Mouse (Mus musculus): ENCODE measurements at regions not wholly inside any gene's neighbourhood (a gene's known extent, or its start where the extent isn't known, plus 50 kb on each side); places are given as distances from the start of the nearest gene placed in this dataset.

GRCm38 (mm10) chr4:131577571-131577970 is 260.5 kb downstream of the Ptpru start:
- H3K4me2 ChIP-seq (replicated peaks; ENCODE audit: low read depth, low read length, severe bottlenecking), result no peak overlapping the region
- no peaks in the 10 kb centered on the region for H3K4me1 ChIP-seq (ENCODE audit: control insufficient read depth, insufficient read depth, low read length)
- no peak overlapping the region for H3K4me3 ChIP-seq (replicated peaks; ENCODE audit: low read length)
- no peak for DNase-seq (ENCODE audit: low spot score)
- no peak for TF ChIP-seq POLR2A (IDR thresholded peaks at IDR 0.05; ENCODE audit: borderline replicate concordance, extremely low read depth, insufficient read depth, insufficient read length)
- H3K27me3 ChIP-seq (ENCODE audit: control insufficient read depth, insufficient read depth, low read length), result no peaks in the 10 kb centered on the region
- no peaks in the 10 kb centered on the region for H3K9me3 ChIP-seq (ENCODE audit: control insufficient read depth, low read length)
- ATAC-seq (ENCODE audit: low FRiP score, low read depth), result no peak
- no peaks in the 10 kb centered on the region for H3K36me3 ChIP-seq (ENCODE audit: control insufficient read depth, insufficient read depth, low read length)
- 64% methylated on average over 4 of the region's 4 CpGs for WGBS
- no peak overlapping the region for H3K27ac ChIP-seq (replicated peaks; ENCODE audit: low read depth, low read length)
- H3K9ac ChIP-seq (ENCODE audit: low read depth, low read length, severe bottlenecking), result no peak overlapping the region

- WGBS, result 53% methylated on average over 3 of the region's 3 CpGs
These were observed 252.1 kb downstream of the Ptpru start for GRCm38 (mm10) chr4:131585946-131586345.

DNA sequence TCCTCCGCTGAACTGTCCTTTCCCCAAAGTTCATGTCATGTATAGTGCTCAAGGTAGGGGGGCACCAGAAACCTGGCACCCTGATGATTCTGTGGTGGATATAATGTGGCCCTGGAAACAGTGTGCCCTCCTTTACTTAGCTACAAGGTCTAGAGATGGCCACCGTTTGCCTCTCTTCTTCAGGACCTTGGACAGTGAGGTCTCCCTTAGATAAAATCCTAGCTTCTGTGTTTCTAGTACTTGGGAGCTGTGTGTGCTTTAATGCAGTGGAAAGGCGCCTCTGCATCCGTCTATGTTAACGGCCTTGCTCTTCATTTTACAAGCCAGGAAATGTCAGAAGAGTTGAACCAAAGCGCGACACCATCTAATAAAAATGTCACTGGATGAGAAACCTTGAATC is 250.6 kb downstream of the Ptpru start:
- Histone ChIP-seq H3K9me3 (ENCODE audit: control insufficient read depth, low read length) (no peaks in the 10 kb centered on the region), H3K36me3 (ENCODE audit: control insufficient read depth, insufficient read depth, low read length) (no peaks in the 10 kb centered on the region), H3K27ac (replicated peaks; ENCODE audit: low read depth, low read length) (no peak overlapping the region), H3K4me1 (ENCODE audit: control insufficient read depth, insufficient read depth, low read length) (no peaks in the 10 kb centered on the region), H3K27me3 (ENCODE audit: control insufficient read depth, insufficient read depth, low read length) (no peaks in the 10 kb centered on the region), H3K4me3 (replicated peaks; ENCODE audit: low read length) (no peak overlapping the region), H3K4me2 (replicated peaks; ENCODE audit: low read depth, low read length, severe bottlenecking) (no peak overlapping the region), H3K9ac (ENCODE audit: low read depth, low read length, severe bottlenecking) (no peak overlapping the region)
- 46% methylated on average over 7 of the region's 7 CpGs for WGBS
- TF ChIP-seq POLR2A (IDR thresholded peaks at IDR 0.05; ENCODE audit: borderline replicate concordance, extremely low read depth, insufficient read depth, insufficient read length), result no peak
- peak; percentile 44 for DNase-seq (ENCODE audit: low spot score)
- ATAC-seq (ENCODE audit: low FRiP score, low read depth), result no peak

More at GRCm38 (mm10) chr4:131585946-131586345, 252.1 kb downstream of the Ptpru start:
- TF ChIP-seq POLR2A (IDR thresholded peaks at IDR 0.05; ENCODE audit: borderline replicate concordance, extremely low read depth, insufficient read depth, insufficient read length), result no peak
- Histone ChIP-seq H3K27me3 (ENCODE audit: control insufficient read depth, insufficient read depth, low read length) (no peaks in the 10 kb centered on the region), H3K4me2 (replicated peaks; ENCODE audit: low read depth, low read length, severe bottlenecking) (no peak overlapping the region), H3K9me3 (ENCODE audit: control insufficient read depth, low read length) (no peaks in the 10 kb centered on the region), H3K36me3 (ENCODE audit: control insufficient read depth, insufficient read depth, low read length) (no peaks in the 10 kb centered on the region), H3K4me1 (ENCODE audit: control insufficient read depth, insufficient read depth, low read length) (no peaks in the 10 kb centered on the region), H3K4me3 (replicated peaks; ENCODE audit: low read length) (no peak overlapping the region), H3K27ac (replicated peaks; ENCODE audit: low read depth, low read length) (no peak overlapping the region), H3K9ac (ENCODE audit: low read depth, low read length, severe bottlenecking) (no peak overlapping the region)
- no peak for ATAC-seq (ENCODE audit: low FRiP score, low read depth)
- DNase-seq (ENCODE audit: low spot score), result no peak

DNA sequence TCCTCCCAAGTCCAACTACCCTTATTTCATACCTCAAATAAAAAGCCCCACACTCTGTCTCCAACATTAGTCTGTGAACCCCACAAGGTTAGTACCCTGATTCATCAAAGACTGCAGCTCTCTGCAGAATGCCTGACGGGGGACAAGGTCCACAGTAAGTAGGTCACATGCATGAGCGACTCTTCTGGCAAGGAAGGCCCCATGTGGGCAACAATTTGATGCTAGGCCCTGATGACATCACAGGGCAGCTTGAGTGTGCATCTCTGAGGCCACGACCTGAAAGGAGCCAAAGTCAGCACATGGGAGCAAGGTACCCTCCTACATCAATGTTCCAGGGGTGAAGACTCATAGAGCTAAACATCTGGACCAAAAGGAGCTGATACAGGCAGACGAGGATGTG is 248.0 kb downstream of the Ptpru start:
- Histone ChIP-seq H3K36me3 (ENCODE audit: control insufficient read depth, insufficient read depth, low read length) (no peaks in the 10 kb centered on the region), H3K27me3 (ENCODE audit: control insufficient read depth, insufficient read depth, low read length) (no peaks in the 10 kb centered on the region), H3K9me3 (ENCODE audit: control insufficient read depth, low read length) (no peaks in the 10 kb centered on the region), H3K9ac (ENCODE audit: low read depth, low read length, severe bottlenecking) (no peak overlapping the region), H3K4me3 (replicated peaks; ENCODE audit: low read length) (no peak overlapping the region), H3K27ac (replicated peaks; ENCODE audit: low read depth, low read length) (no peak overlapping the region), H3K4me1 (ENCODE audit: control insufficient read depth, insufficient read depth, low read length) (no peaks in the 10 kb centered on the region), H3K4me2 (replicated peaks; ENCODE audit: low read depth, low read length, severe bottlenecking) (no peak overlapping the region)
- TF ChIP-seq POLR2A (IDR thresholded peaks at IDR 0.05; ENCODE audit: borderline replicate concordance, extremely low read depth, insufficient read depth, insufficient read length), result no peak
- no peak for DNase-seq (ENCODE audit: low spot score)
- 76% methylated on average over 4 of the region's 4 CpGs for WGBS
- no peak for ATAC-seq (ENCODE audit: low FRiP score, low read depth)

DNA sequence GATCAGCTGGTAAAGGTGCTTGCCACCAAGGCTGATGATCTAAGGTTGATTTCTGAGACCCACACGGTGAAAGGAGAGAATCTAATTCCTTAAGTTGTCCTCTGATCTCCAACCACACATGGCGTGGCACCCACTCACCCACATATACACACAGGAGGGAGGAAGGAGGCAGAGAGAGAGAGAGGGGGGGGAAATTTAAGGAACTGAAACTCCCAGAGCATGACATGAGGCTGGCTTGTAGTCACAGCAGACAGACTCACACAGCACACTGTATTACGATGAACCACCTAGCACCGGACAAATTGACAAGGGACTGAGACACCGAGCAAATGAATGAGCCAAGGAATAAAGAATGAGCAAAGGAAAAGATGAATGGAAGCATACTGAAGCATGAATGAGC is 246.6 kb downstream of the Ptpru start:
- Histone ChIP-seq H3K9me3 (ENCODE audit: control insufficient read depth, low read length) (no peaks in the 10 kb centered on the region), H3K4me1 (ENCODE audit: control insufficient read depth, insufficient read depth, low read length) (no peaks in the 10 kb centered on the region), H3K27ac (replicated peaks; ENCODE audit: low read depth, low read length) (no peak overlapping the region), H3K36me3 (ENCODE audit: control insufficient read depth, insufficient read depth, low read length) (no peaks in the 10 kb centered on the region), H3K4me3 (replicated peaks; ENCODE audit: low read length) (no peak overlapping the region), H3K9ac (ENCODE audit: low read depth, low read length, severe bottlenecking) (no peak overlapping the region), H3K27me3 (ENCODE audit: control insufficient read depth, insufficient read depth, low read length) (no peaks in the 10 kb centered on the region), H3K4me2 (replicated peaks; ENCODE audit: low read depth, low read length, severe bottlenecking) (no peak overlapping the region)
- no peak for TF ChIP-seq POLR2A (IDR thresholded peaks at IDR 0.05; ENCODE audit: borderline replicate concordance, extremely low read depth, insufficient read depth, insufficient read length)
- WGBS, result 86% methylated on average over 5 of the region's 5 CpGs
- no peak for DNase-seq (ENCODE audit: low spot score)
- no peak for ATAC-seq (ENCODE audit: low FRiP score, low read depth)

DNA sequence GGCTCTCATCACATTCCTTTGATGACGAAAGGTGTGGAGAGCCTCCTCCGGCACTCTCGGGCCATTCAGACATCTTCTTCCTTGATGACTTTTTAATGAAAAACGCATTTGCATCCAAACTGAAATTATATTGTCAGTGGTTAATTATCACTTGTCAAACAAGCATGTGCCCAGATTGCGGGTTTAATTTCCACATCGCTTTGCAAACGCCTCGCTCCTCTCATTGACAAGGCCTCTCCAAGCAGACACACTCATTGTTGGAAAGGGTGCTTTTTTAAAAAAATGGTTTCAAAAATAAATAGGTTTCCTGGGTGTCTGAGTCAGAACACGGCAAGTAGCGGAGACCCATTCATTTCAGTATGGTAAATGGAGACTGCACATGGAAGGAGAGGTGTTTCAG is 240.1 kb downstream of the Ptpru start:
- Histone ChIP-seq H3K4me3 (replicated peaks; ENCODE audit: low read length) (no peak overlapping the region), H3K27me3 (ENCODE audit: control insufficient read depth, insufficient read depth, low read length) (no peaks in the 10 kb centered on the region), H3K27ac (replicated peaks; ENCODE audit: low read depth, low read length) (no peak overlapping the region), H3K9ac (ENCODE audit: low read depth, low read length, severe bottlenecking) (no peak overlapping the region), H3K4me1 (ENCODE audit: control insufficient read depth, insufficient read depth, low read length) (no peaks in the 10 kb centered on the region), H3K4me2 (replicated peaks; ENCODE audit: low read depth, low read length, severe bottlenecking) (no peak overlapping the region), H3K9me3 (ENCODE audit: control insufficient read depth, low read length) (no peaks in the 10 kb centered on the region), H3K36me3 (ENCODE audit: control insufficient read depth, insufficient read depth, low read length) (no peaks in the 10 kb centered on the region)
- ATAC-seq (ENCODE audit: low FRiP score, low read depth) (no peak), DNase-seq (ENCODE audit: low spot score) (no peak)
- no peak for TF ChIP-seq POLR2A (IDR thresholded peaks at IDR 0.05; ENCODE audit: borderline replicate concordance, extremely low read depth, insufficient read depth, insufficient read length)
- 90% methylated on average over 10 of the region's 10 CpGs for WGBS
